Mouse (Mus musculus) adrenal gland, postnatal 10 days (tissue): ENCODE measurements around the gene Clec4a2. TPM values are rescaled to one million over a fixed set of nuclear protein-coding genes. Genes with fewer than 3 reads are reported as not detected.
"Not testable (repeated sequence)": the region's sequence is repeated elsewhere in the genome, so short reads cannot be mapped to it uniquely, and the experiment has no call there.

Experiments
- DNase-seq: peaks from one replicate; pipeline ENCODE4 v3.0.0; 2021; ENCODE audit warnings: mixed read lengths
- long read RNA-seq, 2 experiments: library from polyadenylated mRNA; stranded (forward); transcript quantifications; one replicate each; pipeline ENCODE4 v2.0.0; 2021
- total RNA-seq, 2 experiments: library from RNA; stranded (reverse); gene quantifications; 2 replicates each; pipeline ENCODE4 v1.2.3; 2021

Gene Clec4a2
- 1 to 10 TPM; 2.3 to 5.2 TPM for total RNA-seq
- long read RNA-seq, experiment 1, partial matches to known transcripts, result 0 of 5 reads
- long read RNA-seq, experiment 1, other reads (novel, unspliced or antisense), result 3 of 5 reads
- long read RNA-seq, experiment 2, partial matches to known transcripts, result 0 of 1 reads
- long read RNA-seq, experiment 2, other reads (novel, unspliced or antisense), result 0 of 1 reads

DNA sequence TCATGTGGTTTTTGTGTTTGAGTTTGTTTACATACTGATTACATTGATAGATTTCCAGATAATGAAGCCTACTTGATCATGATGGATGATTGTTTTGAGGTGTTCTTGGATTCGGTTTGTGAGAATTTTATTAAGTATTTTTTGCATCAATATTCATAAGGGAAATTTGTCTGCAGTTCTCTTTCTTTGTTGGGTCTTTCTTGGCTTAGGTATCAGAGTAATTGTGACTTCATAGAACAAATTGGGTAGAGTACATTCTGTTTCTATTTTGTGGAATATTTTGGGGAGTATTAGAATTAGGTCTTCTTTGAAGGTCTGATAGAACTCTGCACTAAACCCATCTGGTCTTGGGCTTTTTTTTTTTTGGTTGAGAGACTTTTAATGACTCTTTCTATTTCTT lies at the start of gene Clec4a2:
Gene Clec4a2 (plus strand): TSS at position 301 of the 400 bp plus-strand sequence.
- not testable (repeated sequence) for DNase-seq

DNA sequence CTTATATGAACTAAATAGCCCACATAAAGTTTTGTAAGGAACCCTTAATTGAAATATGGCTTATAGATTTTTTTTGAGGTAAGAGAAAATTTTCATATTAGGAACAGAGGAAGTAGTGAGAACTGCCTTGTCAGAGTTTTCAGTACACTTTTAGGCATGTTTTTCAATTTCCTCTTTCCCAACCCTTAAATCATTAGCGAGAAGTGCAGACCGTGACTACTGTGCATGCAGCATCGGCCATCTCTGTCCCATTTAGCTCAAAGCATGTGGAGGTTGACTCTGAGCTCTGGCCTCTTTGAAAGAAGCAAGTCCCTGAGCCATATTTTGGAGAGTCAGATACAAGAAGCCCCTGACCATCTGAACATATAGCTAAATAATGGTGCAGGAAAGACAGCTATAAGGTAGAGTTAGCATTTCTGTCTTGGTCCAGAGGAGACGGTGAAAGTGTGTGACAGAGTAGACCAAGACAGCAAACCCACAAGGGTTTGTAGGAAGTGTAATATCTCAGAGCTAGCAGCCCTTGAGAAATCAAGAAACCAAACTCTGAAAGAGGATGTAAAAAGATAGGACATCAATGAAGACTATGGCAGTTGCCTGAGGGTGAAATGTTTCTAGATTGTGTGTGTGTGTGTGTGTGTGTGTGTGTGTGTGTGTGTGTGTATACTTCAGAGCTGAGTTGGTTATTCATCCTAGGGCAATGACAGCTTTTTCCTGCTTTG lies 10.9 kb upstream of the Clec4a2 start:
- DNase-seq, result no peak

- no peak for DNase-seq
Observed at GRCm38 (mm10) chr6:123123195-123123594, 17.0 kb downstream of the Clec4a2 start.

GRCm38 (mm10) chr6:123127173-123127572 lies 20.9 kb downstream of the Clec4a2 start:
- DNase-seq, result no peak

GRCm38 (mm10) chr6:123137766-123138526 lies 31.7 kb downstream of the Clec4a2 start:
- DNase-seq, result not testable (repeated sequence)

GRCm38 (mm10) chr6:123170106-123170505 lies 63.9 kb downstream of the Clec4a2 start:
- DNase-seq, result no peak

- no peak for DNase-seq
Observed at GRCm38 (mm10) chr6:123171040-123171439, 64.8 kb downstream of the Clec4a2 start.

DNA sequence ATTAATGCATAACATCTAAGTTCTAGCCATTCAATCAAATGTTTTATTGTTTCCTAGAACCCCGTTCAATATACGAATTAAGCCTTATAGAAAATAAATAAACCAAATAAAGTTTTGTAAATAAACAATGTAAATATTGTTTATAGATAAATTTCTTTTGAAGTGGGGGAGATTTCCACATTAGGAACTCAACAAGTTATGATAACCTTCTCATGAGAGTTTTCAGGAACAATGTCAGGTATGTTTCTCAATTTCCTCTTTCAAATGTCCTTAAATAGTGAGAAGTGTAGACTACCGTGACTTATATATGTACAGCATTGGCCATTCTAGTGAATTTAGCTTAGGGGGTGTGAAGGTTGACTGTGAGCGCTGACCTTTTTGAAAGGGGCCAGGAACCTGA lies 66.4 kb downstream of the Clec4a2 start, which contains the start of gene Clec4b2:
Gene Clec4b2 (plus strand): TSS at position 301 of the 400 bp plus-strand sequence.
- DNase-seq, result no peak

- no peak for DNase-seq
Observed at GRCm38 (mm10) chr6:123175549-123175948, 69.3 kb downstream of the Clec4a2 start.

DNA sequence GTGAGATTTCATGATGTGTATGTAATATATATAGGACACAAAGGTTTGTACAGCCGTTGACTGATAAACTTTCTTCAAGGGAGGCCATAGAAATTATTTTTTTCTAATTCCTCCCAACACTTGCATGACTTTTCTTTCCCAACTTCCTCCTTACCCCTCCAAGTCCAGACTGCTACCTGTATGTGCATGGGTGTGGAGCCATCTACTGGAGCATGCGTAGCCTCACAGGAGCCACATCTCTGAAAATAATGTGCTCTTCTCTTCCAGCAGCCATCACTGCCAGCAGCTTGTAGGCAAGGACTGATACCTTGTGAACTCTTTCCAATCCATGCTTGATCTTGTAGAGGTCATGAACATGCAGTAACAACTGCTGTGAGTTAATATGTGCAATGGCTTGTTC lies 78.6 kb downstream of the Clec4a2 start:
- DNase-seq, result not testable (repeated sequence)

Other genes starting within 250 kb of the Clec4a2 start
- 10 to 100 TPM; 44.8 to 45.8 TPM for gene Necap1, start 232.0 kb upstream of the Clec4a2 start, total RNA-seq
- gene Clec4a1, start 184.6 kb upstream of the Clec4a2 start, total RNA-seq, result 1 to 10 TPM; 3.3 TPM
- gene Clec4a3, start 153.9 kb upstream of the Clec4a2 start, total RNA-seq, result 1 to 10 TPM; 2.4 to 4.2 TPM
- not detected for gene Clec4a4, start 116.1 kb upstream of the Clec4a2 start, total RNA-seq
- gene Clec4b1, start 56.5 kb upstream of the Clec4a2 start, total RNA-seq, result under 1 TPM in 1 of 2 experiments, not detected in 1; 0.97 TPM
- not detected for gene Clec4b2, start 66.5 kb downstream of the Clec4a2 start, total RNA-seq
- 1 to 10 TPM; 1.5 to 3.1 TPM for gene Clec4n, start 123.4 kb downstream of the Clec4a2 start, total RNA-seq
- under 1 TPM; 0.21 to 0.60 TPM for gene Clec4d, start 155.7 kb downstream of the Clec4a2 start, total RNA-seq
- gene Clec4e, start 183.4 kb downstream of the Clec4a2 start, total RNA-seq, result under 1 TPM; 0.15 to 0.18 TPM
- gene Vmn2r19, start 201.9 kb downstream of the Clec4a2 start, total RNA-seq, result not detected